Mouse (Mus musculus) neural tube, embryonic 13.5 days (tissue): ENCODE measurements around the gene Scgb1a1. TPM values are rescaled to one million over a fixed set of nuclear protein-coding genes. Genes with fewer than 3 reads are reported as not detected.

Experiments
- ATAC-seq: fragments of 200-750 bp; cut with Nextera tagmentation; 2 replicates; pipeline ENCODE4 v1.8.0; 2017; ENCODE audit warnings: low read depth, mild to moderate bottlenecking, moderate TSS enrichment, moderate library complexity
- H3K27ac ChIP-seq: fragments of 300-500 bp; sonication (generic); replicated peaks from 2 replicates; pipeline ENCODE4 v1.5.1; 2015; ENCODE audit warnings: moderate library complexity, mild to moderate bottlenecking, inconsistent platforms
- H3K27me3 ChIP-seq: fragments of 300-500 bp; sonication (generic); 2 replicates; pipeline ENCODE4 v1.6.1; 2015; ENCODE audit warnings: mild to moderate bottlenecking, inconsistent platforms
- H3K36me3 ChIP-seq: fragments of 300-500 bp; sonication (generic); 2 replicates; pipeline ENCODE4 v1.6.1; 2015; ENCODE audit warnings: mild to moderate bottlenecking, inconsistent platforms
- H3K4me1 ChIP-seq: fragments of 300-500 bp; sonication (generic); replicated peaks from 2 replicates; pipeline ENCODE4 v1.6.1; 2015; ENCODE audit warnings: inconsistent platforms
- H3K4me2 ChIP-seq: fragments of 300-500 bp; sonication (generic); 2 replicates; pipeline ENCODE4 v1.6.1; 2015; ENCODE audit warnings: inconsistent platforms, mild to moderate bottlenecking, moderate library complexity
- H3K4me3 ChIP-seq: fragments of 300-500 bp; sonication (generic); 2 replicates; pipeline ENCODE4 v1.5.1; 2015; ENCODE audit warnings: mild to moderate bottlenecking, inconsistent platforms
- H3K9ac ChIP-seq: fragments of 300-500 bp; sonication (generic); 2 replicates; pipeline ENCODE4 v1.6.1; 2015; ENCODE audit warnings: moderate library complexity, mild to moderate bottlenecking, inconsistent platforms
- H3K9me3 ChIP-seq: fragments of 300-500 bp; sonication (generic); 2 replicates; pipeline ENCODE4 v1.6.1; 2016; ENCODE audit warnings: inconsistent platforms
- WGBS: fragments of 180-500 bp; shearing (Covaris S2); methylation state at CpG from one replicate; pipeline ENCODE4 v1.1.7; 2015; 5-methylcytosine and 5-hydroxymethylcytosine counted together
- polyA plus RNA-seq: library from polyadenylated mRNA; unstranded; fragments of >200 nt; fragmentation: Nextera tagmentation; extraction: Ambion mirVana; gene quantifications from 2 replicates; pipeline ENCODE4 v1.2.1, GENCODE M21; 2015

The Scgb1a1 gene
- polyA plus RNA-seq, 1 experiment from 2014 or later: not detected

- Histone ChIP-seq H3K36me3 (no peaks in the 10 kb centered on the region), H3K4me1 (peaks cover 29% of the 10 kb centered on the region), H3K27me3 (no peaks in the 10 kb centered on the region), H3K9ac (no peak overlapping the region), H3K4me3 (no peak overlapping the region), H3K4me2 (no peak overlapping the region), H3K27ac (no peak overlapping the region), H3K9me3 (no peaks in the 10 kb centered on the region)
- 84% methylated on average over 12 of the region's 12 CpGs for WGBS
- no peak for ATAC-seq
These were observed 13.9 kb downstream of the Scgb1a1 start for GRCm38 (mm10) chr19:9073776-9074411.

DNA sequence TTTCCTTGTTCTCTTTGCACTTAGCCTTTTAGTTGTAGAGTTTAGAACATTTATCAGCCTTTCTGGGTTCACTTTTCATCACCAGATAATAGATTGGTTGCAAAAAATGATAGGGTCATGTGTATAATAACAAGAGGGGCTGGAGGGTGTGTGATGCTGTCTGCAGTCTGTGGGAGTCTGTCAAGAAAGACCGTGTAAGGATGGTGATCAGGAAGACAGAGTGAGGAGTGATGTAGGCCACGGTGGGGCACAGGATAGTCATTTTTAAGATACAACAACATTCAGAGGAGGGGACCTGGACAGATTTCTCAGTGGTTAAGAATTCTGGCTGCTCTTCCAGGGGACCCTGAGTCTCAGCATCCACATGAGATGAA is 15.6 kb downstream of the Scgb1a1 start:
- WGBS: 85% methylated on average over 2 of the region's 2 CpGs
- Histone ChIP-seq H3K9me3 (no peaks in the 10 kb centered on the region), H3K27me3 (no peaks in the 10 kb centered on the region), H3K36me3 (no peaks in the 10 kb centered on the region), H3K4me1 (peaks cover 29% of the 10 kb centered on the region), H3K4me2 (no peak overlapping the region), H3K4me3 (no peak overlapping the region), H3K9ac (no peak overlapping the region), H3K27ac (peak overlapping the region; percentile 56)
- ATAC-seq: no peak

DNA sequence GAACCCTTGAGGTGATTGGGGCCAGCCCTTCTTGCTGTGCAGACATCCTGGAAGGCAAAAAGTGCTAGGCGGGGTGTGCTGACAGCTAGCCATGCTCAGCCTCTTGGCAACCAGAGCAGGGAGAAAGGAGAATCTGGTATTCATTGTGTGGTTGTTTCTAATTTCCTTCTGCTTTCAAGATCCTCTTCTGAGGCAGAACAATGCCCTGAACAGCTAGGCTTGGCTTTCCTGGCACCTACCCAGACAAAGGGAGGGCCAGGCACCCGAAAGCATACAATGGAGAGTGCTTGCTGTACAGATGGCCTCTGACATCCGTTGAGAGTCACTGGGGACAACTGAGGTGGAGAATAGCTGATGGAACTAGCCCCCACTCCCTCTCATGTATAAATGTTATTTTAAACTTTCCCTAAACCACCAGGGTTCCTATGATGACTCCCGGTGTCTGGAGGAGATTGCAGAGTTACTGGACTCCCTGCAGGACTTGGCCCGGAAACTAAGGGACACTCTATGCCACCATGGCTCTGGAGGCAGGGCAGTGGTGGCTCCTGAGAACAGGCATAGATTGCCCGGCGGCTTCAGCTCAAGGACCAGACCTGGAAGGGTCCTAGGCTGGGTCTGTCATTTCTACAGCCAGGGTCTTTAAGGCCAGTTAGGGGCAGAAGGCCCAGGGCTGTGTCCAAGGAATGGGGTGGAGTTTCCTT is 16.2 kb downstream of the Scgb1a1 start:
- Histone ChIP-seq H3K4me1 (peaks cover 30% of the 10 kb centered on the region), H3K27me3 (no peaks in the 10 kb centered on the region), H3K9me3 (no peaks in the 10 kb centered on the region), H3K4me2 (no peak overlapping the region), H3K4me3 (no peak overlapping the region), H3K9ac (no peak overlapping the region), H3K27ac (peak overlapping the region; percentile 56), H3K36me3 (no peaks in the 10 kb centered on the region)
- WGBS: 44% methylated on average over 7 of the region's 7 CpGs
- ATAC-seq: peak; percentile 70; the same call in 1 of the 2 replicates

DNA sequence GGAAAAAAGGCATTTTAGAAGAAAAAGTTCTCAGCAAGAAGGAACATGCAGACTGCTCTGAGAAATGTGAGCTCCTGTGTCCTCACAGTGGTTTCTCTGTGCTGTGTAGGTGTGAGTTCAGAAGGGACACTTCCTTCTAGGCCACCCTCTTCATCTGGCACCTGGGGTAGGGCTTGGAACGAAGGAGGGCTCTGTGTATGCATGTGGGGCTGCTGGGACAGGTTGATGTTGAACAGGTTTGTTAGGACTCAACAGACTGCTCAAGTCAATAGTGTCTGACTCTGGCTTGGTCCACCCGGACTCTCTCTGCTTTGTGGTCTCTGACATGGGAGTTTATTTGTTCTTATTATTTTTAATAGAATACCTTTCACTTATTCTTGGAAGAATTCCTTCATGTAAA is 17.4 kb downstream of the Scgb1a1 start:
- no peak overlapping the region; the same call in 1 of the 2 replicates for H3K27ac ChIP-seq
- no peak overlapping the region for H3K4me3 ChIP-seq
- H3K4me2 ChIP-seq: no peak overlapping the region
- H3K9ac ChIP-seq: no peak overlapping the region
- ATAC-seq: no peak
- H3K4me1 ChIP-seq: peaks cover 42% of the 10 kb centered on the region
- WGBS: 77% methylated on average over 2 of the region's 2 CpGs
- no peaks in the 10 kb centered on the region for H3K36me3 ChIP-seq
- H3K27me3 ChIP-seq: no peaks in the 10 kb centered on the region
- no peaks in the 10 kb centered on the region for H3K9me3 ChIP-seq

- no peak overlapping the region; the same call in 1 of the 2 replicates for H3K27ac ChIP-seq
- no peaks in the 10 kb centered on the region for H3K36me3 ChIP-seq
- no peak overlapping the region for H3K9ac ChIP-seq
- no peak overlapping the region for H3K4me3 ChIP-seq
- 68% methylated on average over 8 of the region's 8 CpGs for WGBS
- no peaks in the 10 kb centered on the region for H3K27me3 ChIP-seq
- peaks cover 42% of the 10 kb centered on the region for H3K4me1 ChIP-seq
- no peak for ATAC-seq
- H3K9me3 ChIP-seq: no peaks in the 10 kb centered on the region
- H3K4me2 ChIP-seq: no peak overlapping the region
These were observed 18.0 kb downstream of the Scgb1a1 start for GRCm38 (mm10) chr19:9069687-9070307.

GRCm38 (mm10) chr19:9067292-9067691 is 20.5 kb downstream of the Scgb1a1 start:
- Histone ChIP-seq H3K4me1 (peaks cover 42% of the 10 kb centered on the region), H3K36me3 (no peaks in the 10 kb centered on the region), H3K4me2 (no peak overlapping the region), H3K27ac (no peak overlapping the region), H3K9ac (no peak overlapping the region), H3K27me3 (no peaks in the 10 kb centered on the region), H3K4me3 (no peak overlapping the region), H3K9me3 (no peaks in the 10 kb centered on the region)
- no peak for ATAC-seq
- 68% methylated on average over 5 of the region's 5 CpGs for WGBS

- Histone ChIP-seq H3K27ac (peak overlapping the region; percentile 59), H3K9me3 (no peaks in the 10 kb centered on the region), H3K36me3 (no peaks in the 10 kb centered on the region), H3K9ac (no peak overlapping the region), H3K27me3 (no peaks in the 10 kb centered on the region), H3K4me2 (no peak overlapping the region), H3K4me3 (no peak overlapping the region), H3K4me1 (peaks cover 28% of the 10 kb centered on the region)
- ATAC-seq: peak; percentile 76
- WGBS: 50% methylated on average over 9 of the region's 9 CpGs
These were observed 21.9 kb downstream of the Scgb1a1 start for GRCm38 (mm10) chr19:9065621-9066561.

DNA sequence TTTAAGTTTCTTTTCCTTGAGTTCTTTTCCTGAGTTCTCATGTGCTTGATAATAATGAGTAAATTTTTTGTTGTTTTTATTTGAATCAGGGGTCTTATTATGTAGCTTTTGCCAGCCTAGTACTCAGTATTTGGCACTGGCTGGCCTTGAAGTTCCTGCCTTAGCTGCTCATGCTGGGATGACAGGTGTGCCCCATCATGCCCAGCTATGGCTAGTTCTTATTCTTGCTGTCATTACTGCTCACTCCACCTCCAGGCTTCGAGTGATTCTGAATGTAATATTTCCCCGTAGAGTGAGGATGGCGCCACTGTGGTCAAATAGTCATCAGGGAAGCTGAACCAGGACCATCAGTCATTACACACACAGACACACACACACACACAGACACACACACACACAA is 23.9 kb downstream of the Scgb1a1 start:
- no peaks in the 10 kb centered on the region for H3K9me3 ChIP-seq
- no peak overlapping the region for H3K27ac ChIP-seq
- no peaks in the 10 kb centered on the region for H3K36me3 ChIP-seq
- H3K27me3 ChIP-seq: no peaks in the 10 kb centered on the region
- H3K4me2 ChIP-seq: no peak overlapping the region
- peaks cover 13% of the 10 kb centered on the region for H3K4me1 ChIP-seq
- ATAC-seq: no peak
- H3K4me3 ChIP-seq: no peak overlapping the region
- WGBS: 90% methylated on average over 3 of the region's 3 CpGs
- H3K9ac ChIP-seq: no peak overlapping the region

- WGBS: 96% methylated on average over 2 of the region's 2 CpGs
- Histone ChIP-seq H3K9ac (no peak overlapping the region), H3K36me3 (no peaks in the 10 kb centered on the region), H3K4me1 (peaks cover 13% of the 10 kb centered on the region), H3K4me2 (no peak overlapping the region), H3K4me3 (no peak overlapping the region), H3K9me3 (no peaks in the 10 kb centered on the region), H3K27ac (no peak overlapping the region), H3K27me3 (no peaks in the 10 kb centered on the region)
- ATAC-seq: no peak
These were observed 24.9 kb downstream of the Scgb1a1 start for GRCm38 (mm10) chr19:9062822-9063221.

GRCm38 (mm10) chr19:9061221-9061893 is 26.4 kb downstream of the Scgb1a1 start:
- WGBS: 90% methylated on average over 8 of the region's 8 CpGs
- H3K27ac ChIP-seq: no peak overlapping the region
- no peak overlapping the region for H3K4me2 ChIP-seq
- H3K9me3 ChIP-seq: no peaks in the 10 kb centered on the region
- ATAC-seq: no peak
- H3K9ac ChIP-seq: no peak overlapping the region
- no peaks in the 10 kb centered on the region for H3K36me3 ChIP-seq
- H3K4me3 ChIP-seq: no peak overlapping the region
- no peaks in the 10 kb centered on the region for H3K27me3 ChIP-seq
- peaks cover 9% of the 10 kb centered on the region for H3K4me1 ChIP-seq

GRCm38 (mm10) chr19:9060103-9060502 is 27.7 kb downstream of the Scgb1a1 start:
- no peak overlapping the region for H3K4me2 ChIP-seq
- H3K4me3 ChIP-seq: no peak overlapping the region
- WGBS: 77% methylated on average over 4 of the region's 4 CpGs
- ATAC-seq: no peak
- no peaks in the 10 kb centered on the region for H3K27me3 ChIP-seq
- H3K4me1 ChIP-seq: no peaks in the 10 kb centered on the region
- no peaks in the 10 kb centered on the region for H3K9me3 ChIP-seq
- no peak overlapping the region for H3K9ac ChIP-seq
- no peaks in the 10 kb centered on the region for H3K36me3 ChIP-seq
- H3K27ac ChIP-seq: no peak overlapping the region
